Mouse (Mus musculus) hindbrain, embryonic 15.5 days (tissue): ENCODE measurements at regions not wholly inside any gene's neighbourhood (a gene's known extent, or its start where the extent isn't known, plus 50 kb on each side); places are given as distances from the start of the nearest gene placed in this dataset.
A peak's percentile ranks its signal among the peaks of the same experiment; 100 is the strongest.

Source experiments
- ATAC-seq: fragments of 200-750 bp; cut with Nextera tagmentation; 2 replicates; pipeline ENCODE4 v1.8.0; 2017; ENCODE audit warnings: low read depth, moderate number of reproducible peaks, moderate TSS enrichment; ENCODE audit not compliant: low FRiP score
- H3K27ac ChIP-seq: fragments of 300-500 bp; sonication (generic); replicated peaks from 2 replicates; pipeline ENCODE4 v1.5.1; 2015; ENCODE audit warnings: mild to moderate bottlenecking, inconsistent platforms
- H3K27me3 ChIP-seq: fragments of 300-500 bp; sonication (generic); 2 replicates; pipeline ENCODE4 v1.6.1; 2015; ENCODE audit warnings: control low read depth, inconsistent platforms
- H3K36me3 ChIP-seq: fragments of 300-500 bp; sonication (generic); 2 replicates; pipeline ENCODE4 v1.6.1; 2015; ENCODE audit warnings: control low read depth, inconsistent platforms
- H3K4me1 ChIP-seq: fragments of 300-500 bp; sonication (generic); replicated peaks from 2 replicates; pipeline ENCODE4 v1.6.1; 2015; ENCODE audit warnings: control low read depth, inconsistent platforms
- H3K4me2 ChIP-seq: fragments of 300-500 bp; sonication (generic); 2 replicates; pipeline ENCODE4 v1.6.1; 2015; ENCODE audit warnings: moderate library complexity, mild to moderate bottlenecking, inconsistent platforms
- H3K4me3 ChIP-seq: fragments of 300-500 bp; sonication (generic); 2 replicates; pipeline ENCODE4 v1.5.1; 2015; ENCODE audit warnings: mild to moderate bottlenecking, inconsistent platforms
- H3K9ac ChIP-seq: fragments of 300-500 bp; sonication (generic); 2 replicates; pipeline ENCODE4 v1.6.1; 2015; ENCODE audit warnings: inconsistent platforms
- H3K9me3 ChIP-seq: fragments of 300-500 bp; sonication (generic); 2 replicates; pipeline ENCODE4 v1.6.1; 2016; ENCODE audit warnings: control low read depth, inconsistent platforms
- WGBS: fragments of 180-500 bp; shearing (Covaris S2); methylation state at CpG from one replicate; pipeline ENCODE4 v1.1.7; 2015; 5-methylcytosine and 5-hydroxymethylcytosine counted together

GRCm38 (mm10) chr14:119966666-119967065 is 75.6 kb downstream of the Oxgr1 start:
- Histone ChIP-seq H3K27me3 (no peaks in the 10 kb centered on the region), H3K9me3 (no peaks in the 10 kb centered on the region), H3K9ac (no peak overlapping the region), H3K4me1 (no peaks in the 10 kb centered on the region), H3K4me3 (no peak overlapping the region), H3K27ac (no peak overlapping the region), H3K36me3 (no peaks in the 10 kb centered on the region), H3K4me2 (no peak overlapping the region)
- 93% methylated on average over 5 of the region's 5 CpGs for WGBS
- ATAC-seq: no peak

GRCm38 (mm10) chr14:119965842-119966483 is 76.3 kb downstream of the Oxgr1 start:
- H3K36me3 ChIP-seq: no peaks in the 10 kb centered on the region
- peak; percentile 89 for ATAC-seq
- H3K4me2 ChIP-seq: no peak overlapping the region
- no peaks in the 10 kb centered on the region for H3K27me3 ChIP-seq
- no peak overlapping the region for H3K27ac ChIP-seq
- no peak overlapping the region for H3K4me3 ChIP-seq
- H3K4me1 ChIP-seq: no peaks in the 10 kb centered on the region
- no peaks in the 10 kb centered on the region for H3K9me3 ChIP-seq
- WGBS: 60% methylated on average over 11 of the region's 11 CpGs
- no peak overlapping the region for H3K9ac ChIP-seq

GRCm38 (mm10) chr14:119963741-119964140 is 78.5 kb downstream of the Oxgr1 start:
- H3K4me2 ChIP-seq: no peak overlapping the region
- WGBS: 68% methylated on average over 3 of the region's 3 CpGs
- no peak overlapping the region for H3K9ac ChIP-seq
- H3K4me1 ChIP-seq: no peaks in the 10 kb centered on the region
- H3K4me3 ChIP-seq: no peak overlapping the region
- H3K27me3 ChIP-seq: no peaks in the 10 kb centered on the region
- no peak overlapping the region for H3K27ac ChIP-seq
- no peak for ATAC-seq
- H3K9me3 ChIP-seq: no peaks in the 10 kb centered on the region
- H3K36me3 ChIP-seq: no peaks in the 10 kb centered on the region

GRCm38 (mm10) chr14:119953861-119954260 is 88.4 kb downstream of the Oxgr1 start:
- no peak overlapping the region for H3K4me3 ChIP-seq
- H3K27ac ChIP-seq: no peak overlapping the region
- 68% methylated on average over 14 of the region's 14 CpGs for WGBS
- H3K4me2 ChIP-seq: no peak overlapping the region
- peak; percentile 69 for ATAC-seq
- peaks cover 13% of the 10 kb centered on the region; the same call in 1 of the 2 replicates for H3K4me1 ChIP-seq
- H3K36me3 ChIP-seq: no peaks in the 10 kb centered on the region
- H3K9me3 ChIP-seq: no peaks in the 10 kb centered on the region
- H3K9ac ChIP-seq: no peak overlapping the region
- no peaks in the 10 kb centered on the region for H3K27me3 ChIP-seq

GRCm38 (mm10) chr14:119952877-119953624 is 89.2 kb downstream of the Oxgr1 start:
- 48% methylated on average over 10 of the region's 10 CpGs for WGBS
- no peaks in the 10 kb centered on the region for H3K36me3 ChIP-seq
- no peak overlapping the region for H3K4me2 ChIP-seq
- H3K27me3 ChIP-seq: no peaks in the 10 kb centered on the region
- peaks cover 13% of the 10 kb centered on the region; the same call in 1 of the 2 replicates for H3K4me1 ChIP-seq
- H3K9ac ChIP-seq: no peak overlapping the region
- H3K9me3 ChIP-seq: no peaks in the 10 kb centered on the region
- no peak overlapping the region for H3K4me3 ChIP-seq
- H3K27ac ChIP-seq: no peak overlapping the region
- no peak for ATAC-seq
